Mouse (Mus musculus) lung, embryonic 16.5 days (tissue): ENCODE results near the gene Fosl2. TPM values are rescaled to one million over a fixed set of nuclear protein-coding genes. Genes with fewer than 3 reads are reported as not detected.

Experiments
- ATAC-seq: fragments of 200-750 bp; cut with Nextera tagmentation; 2 replicates; pipeline ENCODE4 v1.8.0; 2017; ENCODE audit warnings: low read depth, mild to moderate bottlenecking, moderate library complexity
- H3K27ac ChIP-seq: fragments of 300-500 bp; sonication (generic); 2 replicates; pipeline ENCODE4 v1.5.1; 2014; ENCODE audit warnings: mild to moderate bottlenecking, control low read depth, low read length
- H3K27me3 ChIP-seq: fragments of 300-500 bp; sonication (generic); 2 replicates; pipeline ENCODE4 v1.6.1; 2014; ENCODE audit warnings: low read depth, low read length, mixed read lengths; ENCODE audit not compliant: control insufficient read depth, insufficient read depth
- H3K36me3 ChIP-seq: fragments of 300-500 bp; sonication (generic); 2 replicates; pipeline ENCODE4 v1.6.1; 2014; ENCODE audit warnings: low read length; ENCODE audit not compliant: control insufficient read depth, insufficient read depth
- H3K4me1 ChIP-seq: fragments of 300-500 bp; sonication (generic); replicated peaks from 2 replicates; pipeline ENCODE4 v1.6.1; 2014; ENCODE audit warnings: low read length, mixed read lengths; ENCODE audit not compliant: control insufficient read depth, insufficient read depth
- H3K4me2 ChIP-seq: fragments of 300-500 bp; sonication (generic); 2 replicates; pipeline ENCODE4 v1.6.1; 2014; ENCODE audit warnings: low read depth, low read length, control low read depth
- H3K4me3 ChIP-seq: fragments of 300-500 bp; sonication (generic); 2 replicates; pipeline ENCODE4 v1.5.1; 2014; ENCODE audit warnings: mild to moderate bottlenecking, low read length, control low read depth
- H3K9ac ChIP-seq: fragments of 300-500 bp; sonication (generic); 2 replicates; pipeline ENCODE4 v1.6.1; 2014; ENCODE audit warnings: low read length, control low read depth
- H3K9me3 ChIP-seq: fragments of 300-500 bp; sonication (generic); 2 replicates; pipeline ENCODE4 v1.6.1; 2016; ENCODE audit warnings: low read length; ENCODE audit not compliant: control insufficient read depth
- WGBS: fragments of 180-500 bp; shearing (Covaris S2); extraction: QIAGEN DNeasy Blood & Tissue Kit; methylation state at CpG from one replicate; pipeline ENCODE4 v1.1.7; 2014; 5-methylcytosine and 5-hydroxymethylcytosine counted together
- polyA plus RNA-seq: library from polyadenylated mRNA; unstranded; fragments of >200 nt; fragmentation: Nextera tagmentation; extraction: Ambion mirVana; gene quantifications from 2 replicates; pipeline ENCODE4 v1.2.1, GENCODE M21; 2015

Gene Fosl2
- 3.4 and 4.7 TPM in 2 replicates for polyA plus RNA-seq

DNA sequence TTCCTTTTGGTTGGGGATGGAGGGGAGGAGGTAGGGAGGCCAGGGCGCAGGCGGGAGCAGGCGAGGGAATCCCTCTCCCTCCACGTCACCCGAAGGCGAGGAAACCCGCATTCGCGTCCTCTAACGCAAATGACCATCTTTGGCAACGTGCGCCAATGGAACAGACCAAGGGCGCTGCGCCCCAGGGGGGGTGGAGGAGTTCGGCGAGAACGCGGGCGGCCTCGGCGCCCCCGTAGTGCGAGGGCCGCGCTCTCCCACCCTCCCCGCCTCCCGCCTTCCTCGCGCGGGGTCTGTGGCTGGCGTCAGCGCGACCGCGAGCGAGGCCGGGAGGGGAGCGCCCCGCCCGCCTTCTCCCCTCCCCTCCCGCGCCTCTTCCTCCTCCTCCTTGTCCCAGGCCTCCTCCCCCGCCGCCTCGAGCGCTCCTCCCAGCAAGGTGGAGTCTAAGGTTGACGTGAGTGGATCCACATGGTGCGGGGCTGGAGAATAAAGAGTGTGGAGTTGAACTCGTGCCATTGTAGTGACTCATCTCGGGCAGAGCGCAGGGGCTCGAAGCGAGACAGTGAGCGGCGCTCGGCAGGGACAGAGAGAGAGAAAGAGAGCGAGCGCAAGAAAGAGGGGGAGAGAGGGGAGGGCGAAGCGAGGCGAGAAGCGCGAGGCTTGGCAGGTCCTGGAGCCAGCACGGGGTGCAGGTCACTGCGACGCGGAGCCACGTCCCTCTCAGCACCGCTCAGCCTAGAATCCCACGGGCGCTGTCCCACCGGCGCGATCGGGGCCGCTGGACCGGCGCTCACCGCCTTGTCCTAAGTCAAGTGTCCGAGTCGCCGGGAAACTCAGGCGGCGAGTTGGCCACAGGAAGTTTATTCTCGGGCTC is at the start of gene Fosl2:
Gene Fosl2, plus strand, starts transcription at position 466 of the 871 bp plus-strand sequence.
- ATAC-seq, result peak; percentile 89
- Histone ChIP-seq H3K27ac (peak within 1 kb of the TSS; percentile 100), H3K9ac (peak within 1 kb of the TSS; percentile 90), H3K4me2 (peak within 1 kb of the TSS; percentile 66), H3K4me1 (peaks cover 30% of the 10 kb centered on the region), H3K36me3 (no peaks in the 10 kb centered on the region), H3K4me3 (peak within 1 kb of the TSS; percentile 65), H3K9me3 (no peaks in the 10 kb centered on the region), H3K27me3 (no peaks in the 10 kb centered on the region)
- WGBS, result under 1% methylated on average over 80 of the region's 85 CpGs

DNA sequence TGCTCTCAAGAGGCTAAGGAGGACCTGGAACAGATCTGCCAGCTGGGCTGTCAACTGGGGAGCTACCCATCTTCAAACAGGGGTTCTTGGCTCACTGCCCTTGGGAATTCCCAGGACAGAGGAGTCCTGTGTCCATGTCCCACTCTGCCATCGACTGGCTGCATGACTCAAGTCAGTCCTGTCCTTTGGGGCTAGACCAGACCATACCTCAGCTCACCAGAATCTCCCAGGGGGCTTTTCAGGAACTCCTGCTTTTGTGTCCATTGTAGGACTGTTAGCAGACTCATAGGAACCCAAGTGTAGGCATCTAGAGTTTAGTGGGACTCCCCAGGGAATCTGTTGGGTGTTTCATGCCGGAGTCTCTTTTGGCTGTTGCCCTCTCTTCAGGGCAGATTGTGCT is 49.6 kb upstream of the Fosl2 start:
- 91% methylated on average over 2 of the region's 2 CpGs for WGBS
- H3K9ac ChIP-seq, result no peak overlapping the region
- no peak overlapping the region for H3K27ac ChIP-seq
- no peak overlapping the region for H3K4me2 ChIP-seq
- no peak for ATAC-seq
- no peak overlapping the region for H3K4me3 ChIP-seq
- H3K36me3 ChIP-seq, result no peaks in the 10 kb centered on the region
- no peaks in the 10 kb centered on the region for H3K27me3 ChIP-seq
- H3K9me3 ChIP-seq, result no peaks in the 10 kb centered on the region
- peaks cover 4% of the 10 kb centered on the region for H3K4me1 ChIP-seq

DNA sequence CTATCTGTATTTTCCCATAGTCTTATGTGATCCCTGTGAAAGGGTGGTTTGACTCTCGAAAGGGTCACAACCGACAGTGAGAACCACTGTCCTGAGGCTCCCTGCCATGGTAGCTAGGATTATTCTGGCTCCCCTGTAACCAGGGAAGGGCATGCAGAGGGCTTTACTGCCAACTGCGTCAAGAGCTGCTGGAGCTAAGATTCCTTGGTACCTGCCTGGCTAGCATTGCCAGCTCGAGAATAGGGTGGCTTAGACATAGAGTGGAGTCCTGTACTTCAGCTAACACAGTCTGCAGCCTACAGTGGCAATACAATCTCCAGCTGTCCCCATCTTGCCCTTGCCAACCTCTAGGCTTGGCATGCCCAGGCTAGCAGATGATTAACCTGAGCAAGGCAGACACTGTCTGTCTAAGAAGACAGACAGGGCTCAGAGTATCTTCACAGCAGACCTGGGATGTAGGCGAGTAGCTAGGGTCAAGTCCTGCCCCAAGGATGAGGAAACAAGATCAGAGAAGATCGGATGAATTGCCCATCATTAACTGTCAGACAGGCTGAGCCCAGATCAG is 49.0 kb upstream of the Fosl2 start:
- H3K36me3 ChIP-seq, result no peaks in the 10 kb centered on the region
- H3K9me3 ChIP-seq, result no peaks in the 10 kb centered on the region
- no peak overlapping the region for H3K27ac ChIP-seq
- H3K9ac ChIP-seq, result no peak overlapping the region
- no peak overlapping the region for H3K4me2 ChIP-seq
- 0 out of 2 replicates have a peak, but pooled peaks cover 2% of the 10 kb centered on the region for H3K4me1 ChIP-seq
- no peak for ATAC-seq
- WGBS, result 77% methylated on average over 6 of the region's 6 CpGs
- H3K4me3 ChIP-seq, result no peak overlapping the region
- no peaks in the 10 kb centered on the region for H3K27me3 ChIP-seq

DNA sequence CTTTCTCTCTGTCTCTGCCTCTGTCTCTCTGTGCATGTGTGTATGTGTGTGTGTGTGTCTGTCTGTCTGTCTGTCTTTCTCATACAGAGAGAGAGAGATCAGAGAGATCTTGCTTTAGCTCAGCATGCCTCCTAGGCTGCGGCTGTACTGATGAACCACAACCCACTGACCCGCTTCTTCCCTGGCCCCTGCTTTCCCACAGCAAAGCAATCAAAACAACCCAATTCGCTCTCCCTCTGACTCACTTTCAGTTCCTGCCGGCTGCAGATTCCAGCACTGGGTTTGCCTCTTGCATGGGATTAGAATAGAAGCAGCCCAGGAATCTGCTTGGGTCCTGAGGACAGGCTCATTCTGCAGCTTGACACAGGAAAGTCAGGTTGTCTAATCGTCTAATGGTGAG is 46.1 kb upstream of the Fosl2 start:
- H3K9me3 ChIP-seq, result no peaks in the 10 kb centered on the region
- no peak overlapping the region for H3K4me2 ChIP-seq
- H3K36me3 ChIP-seq, result no peaks in the 10 kb centered on the region
- 0 out of 2 replicates have a peak, but pooled peaks cover 2% of the 10 kb centered on the region for H3K4me1 ChIP-seq
- ATAC-seq, result no peak
- H3K4me3 ChIP-seq, result no peak overlapping the region
- no peaks in the 10 kb centered on the region for H3K27me3 ChIP-seq
- H3K27ac ChIP-seq, result no peak overlapping the region
- no peak overlapping the region for H3K9ac ChIP-seq
- WGBS, result 30% methylated on average over 5 of the region's 5 CpGs

DNA sequence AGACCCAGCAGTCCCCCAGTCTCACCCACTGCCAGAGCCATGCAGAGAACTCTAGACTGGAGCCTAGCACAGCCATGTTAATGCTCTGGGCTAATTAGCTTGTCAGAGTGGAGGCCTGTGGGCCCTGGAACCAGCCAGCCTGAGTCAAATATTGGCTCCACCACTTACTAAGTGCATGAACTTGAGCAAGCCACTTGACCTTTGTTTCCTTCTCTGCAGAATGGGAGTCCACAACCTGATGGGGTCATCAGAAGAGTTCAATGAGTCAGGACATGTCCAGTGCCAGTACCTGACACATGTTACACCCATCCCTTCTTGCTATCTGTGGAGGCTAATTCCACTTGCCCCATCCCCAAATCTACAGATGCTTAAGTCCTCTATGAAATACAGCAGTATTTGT is 43.3 kb upstream of the Fosl2 start:
- H3K4me3 ChIP-seq, result no peak overlapping the region
- H3K9ac ChIP-seq, result no peak overlapping the region
- no peaks in the 10 kb centered on the region for H3K9me3 ChIP-seq
- no peaks in the 10 kb centered on the region for H3K4me1 ChIP-seq
- H3K36me3 ChIP-seq, result no peaks in the 10 kb centered on the region
- no peak for ATAC-seq
- no peak overlapping the region for H3K4me2 ChIP-seq
- H3K27ac ChIP-seq, result no peak overlapping the region
- no peaks in the 10 kb centered on the region for H3K27me3 ChIP-seq

DNA sequence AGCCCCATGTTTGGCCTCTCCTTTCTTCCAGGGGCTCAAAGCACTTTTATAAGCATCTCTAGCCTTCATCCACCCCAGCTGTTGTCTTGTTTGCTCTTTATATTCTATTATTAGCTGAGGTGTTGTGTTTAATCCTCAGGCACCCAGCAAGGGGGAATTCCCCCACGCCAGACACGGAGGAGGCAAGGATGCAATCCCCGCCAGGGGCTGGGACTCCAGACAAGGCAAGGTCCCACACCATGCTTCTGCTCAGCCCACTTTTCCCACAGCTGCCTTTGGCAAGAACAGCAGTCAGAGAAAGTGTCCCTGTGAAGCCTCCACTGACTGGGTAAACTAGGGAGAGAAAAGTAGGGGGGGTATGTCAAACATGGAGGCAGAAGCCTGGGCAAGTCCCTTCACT is 36.9 kb upstream of the Fosl2 start:
- no peaks in the 10 kb centered on the region for H3K36me3 ChIP-seq
- peaks cover 12% of the 10 kb centered on the region for H3K4me1 ChIP-seq
- no peak overlapping the region for H3K4me3 ChIP-seq
- H3K9me3 ChIP-seq, result no peaks in the 10 kb centered on the region
- H3K27ac ChIP-seq, result no peak overlapping the region
- WGBS, result 59% methylated on average over 3 of the region's 3 CpGs
- no peak overlapping the region for H3K4me2 ChIP-seq
- H3K9ac ChIP-seq, result no peak overlapping the region
- no peak for ATAC-seq
- H3K27me3 ChIP-seq, result no peaks in the 10 kb centered on the region

DNA sequence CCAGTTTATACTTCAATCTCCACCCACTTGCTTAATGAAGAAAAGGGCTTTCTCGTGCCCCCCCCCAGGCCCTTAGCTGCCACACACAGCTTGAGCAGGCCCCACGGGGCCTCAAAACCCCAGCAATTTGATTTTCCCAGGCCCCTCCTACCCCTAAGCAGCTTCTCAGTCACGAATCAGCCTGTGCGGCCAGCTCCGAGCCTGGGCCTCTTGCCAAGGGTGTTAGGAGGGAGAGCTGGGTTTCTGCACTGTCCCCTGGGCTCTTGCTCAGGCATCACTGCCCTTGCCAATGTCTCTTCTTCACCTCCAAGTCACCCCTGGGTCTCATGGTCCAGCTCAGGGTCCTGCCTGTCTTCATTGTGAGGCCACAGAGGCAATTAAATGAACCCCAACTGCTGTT is 33.1 kb upstream of the Fosl2 start:
- no peak overlapping the region for H3K9ac ChIP-seq
- H3K4me2 ChIP-seq, result no peak overlapping the region
- peak; percentile 90 for ATAC-seq
- H3K9me3 ChIP-seq, result no peaks in the 10 kb centered on the region
- no peaks in the 10 kb centered on the region for H3K36me3 ChIP-seq
- H3K4me1 ChIP-seq, result peaks cover 12% of the 10 kb centered on the region
- peak overlapping the region; percentile 60 for H3K27ac ChIP-seq
- 20% methylated on average over 5 of the region's 5 CpGs for WGBS
- H3K4me3 ChIP-seq, result no peak overlapping the region
- no peaks in the 10 kb centered on the region for H3K27me3 ChIP-seq

DNA sequence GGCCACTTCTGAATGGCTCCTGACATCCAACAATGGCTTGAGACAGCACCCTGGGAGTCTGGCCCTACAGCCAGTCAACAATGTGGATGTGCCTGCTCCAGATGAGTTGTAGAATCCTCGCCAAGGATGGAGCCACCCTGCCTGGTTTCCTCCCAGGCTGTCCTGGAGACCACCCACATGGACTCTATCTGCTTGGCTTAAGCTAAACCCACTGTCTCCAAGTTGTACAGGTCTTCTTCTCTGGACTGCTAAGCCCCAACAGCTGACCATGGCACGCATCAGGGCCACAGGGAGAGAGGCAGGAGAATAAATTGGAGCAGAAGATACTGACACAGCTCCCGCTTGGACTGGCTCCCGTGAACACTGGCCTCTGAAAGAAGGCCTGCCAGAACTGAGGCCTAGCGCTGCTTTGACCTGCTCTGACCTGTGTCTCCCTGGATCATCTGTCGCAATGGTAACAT is 32.6 kb upstream of the Fosl2 start:
- peak; percentile 67 for ATAC-seq
- Histone ChIP-seq H3K36me3 (no peaks in the 10 kb centered on the region), H3K4me1 (peaks cover 12% of the 10 kb centered on the region), H3K9me3 (no peaks in the 10 kb centered on the region), H3K9ac (no peak overlapping the region), H3K27ac (peak overlapping the region; percentile 60), H3K27me3 (no peaks in the 10 kb centered on the region), H3K4me2 (no peak overlapping the region), H3K4me3 (no peak overlapping the region)
- WGBS, result 58% methylated on average over 6 of the region's 6 CpGs

DNA sequence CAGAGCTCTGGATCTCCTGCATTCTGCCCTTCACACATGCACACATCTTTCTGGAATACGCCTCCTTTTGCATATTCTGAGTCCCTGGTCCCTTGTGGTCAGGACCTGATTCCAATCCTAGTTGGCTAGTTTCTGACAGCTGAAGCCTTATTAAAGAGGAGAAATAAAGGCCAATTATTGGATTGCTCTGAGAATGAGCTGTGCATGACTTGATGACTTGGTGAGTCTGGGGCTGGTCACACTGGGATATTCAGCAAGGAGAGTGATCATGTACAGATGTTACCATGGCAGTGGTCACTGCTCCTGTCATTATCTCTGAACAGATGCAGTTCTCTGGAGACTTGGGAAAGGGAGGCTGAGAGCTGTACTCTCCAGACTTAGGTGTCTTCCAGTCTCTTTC is 32.1 kb upstream of the Fosl2 start:
- Histone ChIP-seq H3K4me2 (no peak overlapping the region), H3K36me3 (no peaks in the 10 kb centered on the region), H3K27ac (no peak overlapping the region), H3K4me3 (no peak overlapping the region), H3K9ac (no peak overlapping the region), H3K4me1 (peaks cover 12% of the 10 kb centered on the region), H3K27me3 (no peaks in the 10 kb centered on the region), H3K9me3 (no peaks in the 10 kb centered on the region)
- 86% methylated on average over 1 of the region's 1 CpGs for WGBS
- no peak for ATAC-seq
